Mouse (Mus musculus): ENCODE data around the gene Tcta.

GRCm38 (mm10) chr9:108338886-108339781 lies 33.2 kb upstream of the Tcta start, which contains the start of gene Gpx1:
- peak; percentile 99 for TF ChIP-seq POLR2A (IDR thresholded peaks at IDR 0.05; ENCODE audit: extremely low read depth, insufficient read depth, low read length)
- no peak for TF ChIP-seq CTCF (IDR thresholded peaks at IDR 0.05; ENCODE audit: low read depth, low read length)
